Mouse (Mus musculus): Measurements from ENCODE around the gene Mlx. TPM values are rescaled to one million over a fixed set of nuclear protein-coding genes. Genes with fewer than 3 reads are reported as not detected.
"Not testable (repeated sequence)": the region's sequence is repeated elsewhere in the genome, so short reads cannot be mapped to it uniquely, and the experiment has no call there.

The Mlx gene
- polyA plus RNA-seq, 1 experiment = 53.1 TPM

- H3K4me3 ChIP-seq (ENCODE audit: insufficient read depth, low read length) = no peak overlapping the region
- H3K27ac ChIP-seq (ENCODE audit: insufficient read depth, low read length) = no peak overlapping the region
- H3K4me1 ChIP-seq (ENCODE audit: control insufficient read depth, insufficient read depth, low read length) = peaks cover 5% of the 10 kb centered on the region; the same call in 1 of the 2 replicates
- TF ChIP-seq CTCF (IDR thresholded peaks at IDR 0.05; ENCODE audit: extremely low read depth, insufficient read depth, low read length) = no peak
- no peak for TF ChIP-seq POLR2A (IDR thresholded peaks at IDR 0.05; ENCODE audit: extremely low read depth, insufficient read depth, low read length)
Measured at GRCm38 (mm10) chr11:101111178-101111577, 24.1 kb downstream of the Mlx start.

DNA sequence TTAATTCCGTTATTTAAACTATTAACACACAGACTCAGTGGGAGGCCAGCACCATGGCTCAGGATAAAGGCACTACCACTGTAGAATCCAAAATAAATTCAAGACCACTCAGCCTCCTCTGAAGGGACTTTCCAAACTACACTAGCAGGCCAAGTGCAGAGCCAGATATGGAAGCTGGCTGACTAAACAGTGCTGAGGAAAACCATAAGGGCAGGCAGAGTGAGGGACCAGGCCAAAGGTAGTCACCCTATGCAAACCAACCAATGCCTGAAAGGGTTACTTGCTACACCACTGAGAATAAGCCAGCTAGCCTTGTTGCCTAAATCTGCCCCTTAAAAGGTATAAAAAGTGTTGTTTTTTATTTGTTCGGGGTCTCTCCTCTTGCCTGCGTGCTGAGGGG is 25.1 kb downstream of the Mlx start:
- TF ChIP-seq POLR2A (IDR thresholded peaks at IDR 0.05; ENCODE audit: extremely low read depth, insufficient read depth, low read length) = no peak
- no peak for TF ChIP-seq CTCF (IDR thresholded peaks at IDR 0.05; ENCODE audit: extremely low read depth, insufficient read depth, low read length)

DNA sequence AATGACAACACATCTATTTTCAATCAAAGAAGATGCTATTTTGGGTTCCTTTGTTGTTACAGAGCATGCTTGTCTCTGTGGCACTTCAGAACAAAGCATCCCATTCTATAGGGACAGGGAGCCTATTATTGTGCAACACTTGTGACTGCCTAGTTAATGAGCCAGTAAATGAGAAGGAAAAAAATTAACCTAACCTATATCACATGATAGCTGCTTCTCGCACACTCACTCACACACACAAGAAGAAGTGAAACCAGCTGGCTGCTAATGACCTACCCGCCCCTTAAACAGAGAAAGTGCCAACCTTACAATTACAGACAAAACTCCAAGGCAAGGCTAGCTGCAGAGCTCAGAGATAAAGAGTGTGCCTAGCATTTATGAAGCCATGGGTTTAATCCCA is 28.5 kb downstream of the Mlx start:
- Histone ChIP-seq H3K4me3 (ENCODE audit: insufficient read depth, low read length) (no peak overlapping the region), H3K4me1 (ENCODE audit: control insufficient read depth, insufficient read depth, low read length) (peaks cover 6% of the 10 kb centered on the region; the same call in 1 of the 2 replicates), H3K27ac (ENCODE audit: insufficient read depth, low read length) (peak overlapping the region; percentile 78)
- no peak for TF ChIP-seq POLR2A (IDR thresholded peaks at IDR 0.05; ENCODE audit: extremely low read depth, insufficient read depth, low read length)
- TF ChIP-seq CTCF (IDR thresholded peaks at IDR 0.05; ENCODE audit: extremely low read depth, insufficient read depth, low read length) = no peak

More for the DNA sequence above, 25.1 kb downstream of the Mlx start:
- no peak overlapping the region for H3K27ac ChIP-seq (ENCODE audit: insufficient read depth, low read length)
- no peak overlapping the region for H3K4me3 ChIP-seq (ENCODE audit: insufficient read depth, low read length)
- H3K4me1 ChIP-seq (ENCODE audit: control insufficient read depth, insufficient read depth, low read length) = peaks cover 5% of the 10 kb centered on the region; the same call in 1 of the 2 replicates

DNA sequence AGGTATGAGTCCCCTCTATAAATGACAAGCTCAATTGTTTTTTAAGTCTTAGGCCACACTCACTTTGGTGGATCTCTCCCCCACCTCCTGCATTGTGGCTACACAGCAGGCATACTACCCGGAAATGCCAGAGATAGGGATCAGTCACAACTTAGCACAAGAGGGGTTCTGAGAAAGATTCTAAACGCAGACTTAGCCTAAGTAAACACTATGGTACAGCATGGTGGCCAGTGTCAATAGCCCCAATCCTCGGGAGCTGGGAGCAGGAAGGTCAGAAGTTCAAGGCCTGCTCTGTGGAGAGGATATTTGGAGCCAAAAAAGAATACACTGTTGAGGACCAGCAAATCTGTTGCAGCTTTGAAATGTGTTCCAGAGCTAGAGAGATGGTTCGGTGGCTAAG is 31.0 kb downstream of the Mlx start:
- Histone ChIP-seq H3K27ac (ENCODE audit: insufficient read depth, low read length) (no peak overlapping the region), H3K4me3 (ENCODE audit: insufficient read depth, low read length) (peak overlapping the region; percentile 7; the same call in 1 of the 2 replicates), H3K4me1 (ENCODE audit: control insufficient read depth, insufficient read depth, low read length) (peaks cover 5% of the 10 kb centered on the region; the same call in 1 of the 2 replicates)
- TF ChIP-seq POLR2A (IDR thresholded peaks at IDR 0.05; ENCODE audit: extremely low read depth, insufficient read depth, low read length) = no peak
- TF ChIP-seq CTCF (IDR thresholded peaks at IDR 0.05; ENCODE audit: extremely low read depth, insufficient read depth, low read length) = no peak

- Histone ChIP-seq H3K27ac (ENCODE audit: insufficient read depth, low read length) (peak overlapping the region; percentile 69), H3K4me1 (ENCODE audit: control insufficient read depth, insufficient read depth, low read length) (peaks cover 4% of the 10 kb centered on the region; the same call in 1 of the 2 replicates), H3K4me3 (ENCODE audit: insufficient read depth, low read length) (peak overlapping the region; percentile 52)
- TF ChIP-seq CTCF (IDR thresholded peaks at IDR 0.05; ENCODE audit: extremely low read depth, insufficient read depth, low read length) (no peak), POLR2A (IDR thresholded peaks at IDR 0.05; ENCODE audit: extremely low read depth, insufficient read depth, low read length) (no peak)
Measured at GRCm38 (mm10) chr11:101119131-101119760, 32.2 kb downstream of the Mlx start.

GRCm38 (mm10) chr11:101119761-101120544 is 32.9 kb downstream of the Mlx start, which contains the start of the genes Retreg3 and Tubg1:
TSS of gene Retreg3 (minus strand) at chr11:101119893.
TSS of gene Tubg1 (plus strand) at chr11:101119938.
- H3K27ac ChIP-seq (ENCODE audit: insufficient read depth, low read length) = peak within 1 kb of the TSS; percentile 69
- H3K4me1 ChIP-seq (ENCODE audit: control insufficient read depth, insufficient read depth, low read length) = peaks cover 4% of the 10 kb centered on the region; the same call in 1 of the 2 replicates
- peak within 1 kb of the TSS; percentile 52 for H3K4me3 ChIP-seq (ENCODE audit: insufficient read depth, low read length)
- TF ChIP-seq CTCF (IDR thresholded peaks at IDR 0.05; ENCODE audit: extremely low read depth, insufficient read depth, low read length) (no peak), POLR2A (IDR thresholded peaks at IDR 0.05; ENCODE audit: extremely low read depth, insufficient read depth, low read length) (peak; percentile 90)

GRCm38 (mm10) chr11:101120545-101121188 is 33.6 kb downstream of the Mlx start:
- TF ChIP-seq CTCF (IDR thresholded peaks at IDR 0.05; ENCODE audit: extremely low read depth, insufficient read depth, low read length) (no peak), POLR2A (IDR thresholded peaks at IDR 0.05; ENCODE audit: extremely low read depth, insufficient read depth, low read length) (no peak)
- Histone ChIP-seq H3K27ac (ENCODE audit: insufficient read depth, low read length) (0 out of 2 replicates have a peak overlapping the region, but pooled peaks have one; percentile 3), H3K4me3 (ENCODE audit: insufficient read depth, low read length) (peak overlapping the region; percentile 52), H3K4me1 (ENCODE audit: control insufficient read depth, insufficient read depth, low read length) (peaks cover 4% of the 10 kb centered on the region; the same call in 1 of the 2 replicates)

GRCm38 (mm10) chr11:101124494-101124893 is 37.4 kb downstream of the Mlx start:
- not testable (repeated sequence) for H3K4me1 ChIP-seq (ENCODE audit: control insufficient read depth, insufficient read depth, low read length); H3K27ac ChIP-seq (ENCODE audit: insufficient read depth, low read length); H3K4me3 ChIP-seq (ENCODE audit: insufficient read depth, low read length)

DNA sequence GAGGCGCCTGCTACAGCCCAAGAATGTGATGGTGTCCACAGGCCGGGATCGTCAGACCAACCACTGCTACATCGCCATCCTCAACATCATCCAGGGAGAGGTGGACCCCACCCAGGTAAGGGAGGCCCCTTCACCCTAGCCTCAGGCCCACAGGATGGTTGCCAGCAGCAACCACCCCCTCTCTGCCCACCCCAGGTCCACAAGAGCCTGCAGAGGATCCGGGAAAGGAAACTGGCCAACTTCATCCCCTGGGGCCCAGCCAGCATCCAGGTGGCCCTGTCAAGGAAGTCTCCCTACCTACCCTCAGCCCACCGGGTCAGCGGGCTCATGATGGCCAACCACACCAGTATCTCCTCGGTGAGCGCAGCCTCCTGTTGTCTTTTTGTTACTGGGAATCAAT is 37.9 kb downstream of the Mlx start:
- not testable (repeated sequence) for H3K4me3 ChIP-seq (ENCODE audit: insufficient read depth, low read length); H3K27ac ChIP-seq (ENCODE audit: insufficient read depth, low read length); H3K4me1 ChIP-seq (ENCODE audit: control insufficient read depth, insufficient read depth, low read length)

Data from cortical plate, adult 2 months (tissue).